Mouse (Mus musculus) hindbrain, embryonic 11.5 days (tissue): Measurements from ENCODE around the gene Ddx39b. TPM values are rescaled to one million over a fixed set of nuclear protein-coding genes. Genes with fewer than 3 reads are reported as not detected.
A peak's percentile ranks its signal among the peaks of the same experiment; 100 is the strongest.

Source experiments
- ATAC-seq: fragments of 200-750 bp; cut with Nextera tagmentation; 2 replicates; pipeline ENCODE4 v1.8.0; 2017; ENCODE audit warnings: mild to moderate bottlenecking, moderate TSS enrichment, moderate library complexity; ENCODE audit not compliant: low FRiP score
- DNase-seq: peaks from one replicate; pipeline ENCODE4 v3.0.0-alpha.2; 2015; ENCODE audit warnings: low spot score
- H3K27ac ChIP-seq: fragments of 300-500 bp; sonication (generic); 2 replicates; pipeline ENCODE4 v1.5.1; 2014; ENCODE audit warnings: mild to moderate bottlenecking, low read depth, low read length
- H3K27me3 ChIP-seq: fragments of 300-500 bp; sonication (generic); 2 replicates; pipeline ENCODE4 v1.6.1; 2014; ENCODE audit warnings: mild to moderate bottlenecking, low read length, moderate library complexity, mixed read lengths; ENCODE audit not compliant: control insufficient read depth, insufficient read depth
- H3K36me3 ChIP-seq: fragments of 300-500 bp; sonication (generic); 2 replicates; pipeline ENCODE4 v1.6.1; 2014; ENCODE audit warnings: mild to moderate bottlenecking, low read length, moderate library complexity, mixed read lengths; ENCODE audit not compliant: control insufficient read depth, insufficient read depth
- H3K4me1 ChIP-seq: fragments of 300-500 bp; sonication (generic); replicated peaks from 2 replicates; pipeline ENCODE4 v1.6.1; 2014; ENCODE audit warnings: low read length, mixed read lengths; ENCODE audit not compliant: control insufficient read depth, insufficient read depth
- H3K4me2 ChIP-seq: fragments of 300-500 bp; sonication (generic); replicated peaks from 2 replicates; pipeline ENCODE4 v1.6.1; 2014; ENCODE audit warnings: mild to moderate bottlenecking, low read depth, low read length
- H3K4me3 ChIP-seq: fragments of 300-500 bp; sonication (generic); 2 replicates; pipeline ENCODE4 v1.5.1; 2014; ENCODE audit warnings: low read depth, low read length
- H3K9ac ChIP-seq: fragments of 300-500 bp; sonication (generic); 2 replicates; pipeline ENCODE4 v1.6.1; 2014; ENCODE audit warnings: low read depth, low read length
- H3K9me3 ChIP-seq: fragments of 300-500 bp; sonication (generic); 2 replicates; pipeline ENCODE4 v1.6.1; 2016; ENCODE audit warnings: low read length; ENCODE audit not compliant: control insufficient read depth
- WGBS: fragments of 180-500 bp; shearing (Covaris S2); extraction: QIAGEN DNeasy Blood & Tissue Kit; methylation state at CpG from one replicate; pipeline ENCODE4 v1.1.7; 2014; 5-methylcytosine and 5-hydroxymethylcytosine counted together
- polyA plus RNA-seq: library from polyadenylated mRNA; unstranded; fragments of >200 nt; fragmentation: Nextera tagmentation; extraction: Ambion mirVana; gene quantifications from 2 replicates; pipeline ENCODE4 v1.2.1, GENCODE M21; 2014

The Ddx39b gene
- polyA plus RNA-seq, 1 experiment from 2014 or later = 633 TPM

- Histone ChIP-seq H3K9me3 (no peaks in the 10 kb centered on the region), H3K4me1 (no peaks in the 10 kb centered on the region), H3K27ac (no peak overlapping the region), H3K27me3 (no peaks in the 10 kb centered on the region; the same call in 1 of the 2 replicates), H3K9ac (no peak overlapping the region), H3K4me2 (no peak overlapping the region), H3K4me3 (no peak overlapping the region), H3K36me3 (no peaks in the 10 kb centered on the region; the same call in 1 of the 2 replicates)
- no peak for ATAC-seq
- WGBS = 67% methylated on average over 13 of the region's 14 CpGs
- no peak for DNase-seq
Measured at GRCm38 (mm10) chr17:35258492-35259478, 17.2 kb downstream of the Ddx39b start.

- Histone ChIP-seq H3K9ac (no peak overlapping the region), H3K36me3 (no peaks in the 10 kb centered on the region)
Measured at GRCm38 (mm10) chr17:35259621-35260020, 18.1 kb downstream of the Ddx39b start.

DNA sequence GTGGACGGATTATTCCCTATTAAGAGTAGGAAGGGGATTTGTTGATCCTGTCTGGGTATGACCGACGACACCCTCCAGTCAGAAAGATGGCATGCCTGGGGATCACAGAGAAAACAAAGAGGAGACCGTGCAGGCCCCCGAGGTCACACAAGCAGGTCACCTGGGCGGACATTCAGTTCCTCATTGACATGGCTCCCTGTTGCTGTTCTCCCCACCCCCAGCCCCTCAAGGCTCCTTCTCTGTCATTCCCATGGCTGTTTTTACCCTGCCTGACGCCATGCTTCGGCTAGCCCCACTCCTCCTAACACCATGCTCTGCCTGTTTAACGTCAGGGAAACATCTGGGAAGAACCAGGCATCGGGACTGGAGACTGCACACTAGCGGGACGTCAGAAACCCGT is 20.1 kb downstream of the Ddx39b start:
- 78% methylated on average over 13 of the region's 13 CpGs for WGBS
- no peak overlapping the region for H3K4me2 ChIP-seq
- peaks cover 2% of the 10 kb centered on the region; the same call in 1 of the 2 replicates for H3K27me3 ChIP-seq
- H3K9me3 ChIP-seq = no peaks in the 10 kb centered on the region
- no peaks in the 10 kb centered on the region for H3K4me1 ChIP-seq
- no peak overlapping the region for H3K4me3 ChIP-seq
- no peaks in the 10 kb centered on the region for H3K36me3 ChIP-seq
- no peak overlapping the region for H3K27ac ChIP-seq
- no peak overlapping the region for H3K9ac ChIP-seq
- DNase-seq (no peak), ATAC-seq (no peak)

More at GRCm38 (mm10) chr17:35259621-35260020, 18.1 kb downstream of the Ddx39b start:
- 82% methylated on average over 4 of the region's 4 CpGs for WGBS
- Histone ChIP-seq H3K27me3 (peaks cover 2% of the 10 kb centered on the region; the same call in 1 of the 2 replicates), H3K27ac (no peak overlapping the region), H3K4me3 (no peak overlapping the region), H3K9me3 (no peaks in the 10 kb centered on the region), H3K4me1 (no peaks in the 10 kb centered on the region), H3K4me2 (no peak overlapping the region)
- ATAC-seq = no peak
- DNase-seq = no peak

- peak within 1 kb of the TSS; percentile 53 for H3K9ac ChIP-seq
- 2% methylated on average over 61 of the region's 73 CpGs for WGBS
- ATAC-seq (peak; percentile 92), DNase-seq (peak; percentile 91)
- peak within 1 kb of the TSS; percentile 54 for H3K4me3 ChIP-seq
- H3K4me2 ChIP-seq = peak within 1 kb of the TSS; percentile 87
- H3K36me3 ChIP-seq = no peaks in the 10 kb centered on the region
- H3K9me3 ChIP-seq = no peaks in the 10 kb centered on the region
- no peaks in the 10 kb centered on the region for H3K4me1 ChIP-seq
- H3K27ac ChIP-seq = no peak within 1 kb of the TSS
- H3K27me3 ChIP-seq = peaks cover 2% of the 10 kb centered on the region; the same call in 1 of the 2 replicates
Measured at GRCm38 (mm10) chr17:35262664-35263522, 21.3 kb downstream of the Ddx39b start, which contains the start of gene H2-D1. H2-D1 (plus strand) TSS chr17:35262730.

DNA sequence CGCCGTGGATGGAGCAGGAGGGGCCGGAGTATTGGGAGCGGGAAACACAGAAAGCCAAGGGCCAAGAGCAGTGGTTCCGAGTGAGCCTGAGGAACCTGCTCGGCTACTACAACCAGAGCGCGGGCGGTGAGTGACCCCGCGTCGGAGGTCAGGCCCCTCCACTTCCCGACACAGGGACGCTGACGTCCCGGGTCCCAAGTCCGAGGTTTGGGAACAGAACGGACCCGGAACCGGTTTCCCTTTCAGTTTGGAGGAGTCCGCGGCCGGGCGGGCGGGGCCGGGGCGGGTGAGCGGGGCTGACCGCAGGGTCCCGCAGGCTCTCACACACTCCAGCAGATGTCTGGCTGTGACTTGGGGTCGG is 22.0 kb downstream of the Ddx39b start:
- peak; percentile 59 for ATAC-seq
- peaks cover 2% of the 10 kb centered on the region; the same call in 1 of the 2 replicates for H3K27me3 ChIP-seq
- no peaks in the 10 kb centered on the region for H3K36me3 ChIP-seq
- H3K27ac ChIP-seq = no peak overlapping the region
- DNase-seq = peak; percentile 49
- no peaks in the 10 kb centered on the region for H3K9me3 ChIP-seq
- WGBS = under 1% methylated on average over 26 of the region's 31 CpGs
- peak overlapping the region; percentile 53 for H3K9ac ChIP-seq
- peak overlapping the region; percentile 54 for H3K4me3 ChIP-seq
- H3K4me1 ChIP-seq = no peaks in the 10 kb centered on the region
- H3K4me2 ChIP-seq = peak overlapping the region; percentile 87

GRCm38 (mm10) chr17:35267399-35268086 is 26.0 kb downstream of the Ddx39b start:
- Histone ChIP-seq H3K4me1 (no peaks in the 10 kb centered on the region), H3K36me3 (no peaks in the 10 kb centered on the region), H3K27ac (no peak overlapping the region), H3K27me3 (0 out of 2 replicates have a peak, but pooled peaks cover 2% of the 10 kb centered on the region), H3K4me3 (no peak overlapping the region), H3K9me3 (no peaks in the 10 kb centered on the region), H3K9ac (no peak overlapping the region), H3K4me2 (no peak overlapping the region)
- WGBS = 81% methylated on average over 1 of the region's 1 CpGs
- DNase-seq (no peak), ATAC-seq (no peak)

DNA sequence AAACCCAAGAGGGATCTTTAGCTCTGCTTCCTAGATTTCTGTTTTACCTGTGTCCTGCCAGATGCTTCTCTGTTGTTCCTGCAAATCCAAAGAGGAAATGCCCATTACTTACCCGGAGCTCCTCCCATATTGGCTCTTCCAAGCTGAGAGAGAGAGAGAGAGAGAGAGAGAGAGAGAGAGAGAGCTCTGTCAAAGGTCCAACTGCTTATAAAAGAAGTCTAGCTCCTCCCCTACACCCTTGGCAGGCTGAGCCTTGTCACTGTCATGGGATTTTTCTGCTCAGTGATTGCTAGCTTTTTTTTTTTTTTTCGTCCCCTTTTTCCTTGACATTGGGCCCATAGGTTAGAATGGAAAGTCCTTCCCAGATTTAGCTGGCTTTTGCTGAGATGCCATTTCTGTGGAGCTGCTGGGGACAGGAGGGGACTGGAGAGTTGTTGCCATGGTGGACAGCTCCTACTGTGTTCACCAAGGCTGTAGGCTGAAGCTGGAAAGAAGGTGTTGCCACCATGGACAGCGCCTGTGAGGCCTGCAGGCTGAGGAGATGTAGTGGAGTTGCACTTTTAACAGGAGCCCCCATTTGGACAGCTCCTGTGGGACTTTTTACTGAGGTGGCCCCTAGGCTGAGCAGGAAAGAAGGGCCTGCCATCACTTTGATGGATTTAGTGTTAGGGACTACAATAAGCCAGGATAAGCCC is 28.3 kb downstream of the Ddx39b start:
- H3K9me3 ChIP-seq = no peaks in the 10 kb centered on the region
- WGBS = 29% methylated on average over 3 of the region's 3 CpGs
- H3K4me1 ChIP-seq = no peaks in the 10 kb centered on the region
- ATAC-seq (no peak), DNase-seq (peak; percentile 44)
- no peaks in the 10 kb centered on the region for H3K27me3 ChIP-seq
- H3K27ac ChIP-seq = no peak overlapping the region
- H3K9ac ChIP-seq = no peak overlapping the region
- H3K4me3 ChIP-seq = no peak overlapping the region
- H3K36me3 ChIP-seq = no peaks in the 10 kb centered on the region
- no peak overlapping the region for H3K4me2 ChIP-seq

DNA sequence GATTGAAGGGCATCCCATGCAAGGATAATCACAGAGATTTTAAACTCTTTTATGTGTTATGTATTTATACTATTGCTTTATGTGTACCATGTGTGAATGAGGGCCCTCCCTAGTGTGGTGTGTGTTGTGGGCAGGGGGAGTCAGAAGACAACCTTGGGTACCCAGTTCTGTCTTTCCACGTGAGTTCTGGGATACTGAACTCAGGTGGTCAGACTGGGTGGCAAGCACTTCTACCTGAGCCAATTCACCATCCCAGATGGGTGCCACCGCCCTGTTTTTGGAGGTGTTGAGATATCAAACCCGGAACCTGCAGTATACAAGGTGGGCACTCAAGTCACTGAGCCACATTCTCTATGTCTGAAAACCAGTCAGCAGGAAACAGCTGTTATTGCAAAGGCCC is 30.7 kb downstream of the Ddx39b start:
- WGBS = 69% methylated on average over 3 of the region's 3 CpGs

More for the DNA sequence above, 30.7 kb downstream of the Ddx39b start:
- no peak overlapping the region for H3K4me2 ChIP-seq
- no peaks in the 10 kb centered on the region for H3K4me1 ChIP-seq
- no peaks in the 10 kb centered on the region for H3K36me3 ChIP-seq
- ATAC-seq (no peak), DNase-seq (no peak)
- H3K4me3 ChIP-seq = no peak overlapping the region
- H3K27me3 ChIP-seq = peaks cover 10% of the 10 kb centered on the region
- H3K27ac ChIP-seq = no peak overlapping the region
- no peaks in the 10 kb centered on the region for H3K9me3 ChIP-seq
- H3K9ac ChIP-seq = no peak overlapping the region
